Mouse (Mus musculus) myocyte (in vitro differentiated cells): ENCODE results near the gene Pdzrn4. TPM values are rescaled to one million over a fixed set of nuclear protein-coding genes. Genes with fewer than 3 reads are reported as not detected.

Source experiments
- H3K27me3 ChIP-seq: one replicate; pipeline ENCODE4 v1.6.1; 2011; ENCODE audit not compliant: control insufficient read depth, insufficient read depth, insufficient read length
- H3K36me3 ChIP-seq: one replicate; pipeline ENCODE4 v1.6.1; 2011; ENCODE audit not compliant: control insufficient read depth, insufficient read depth
- H3K4me2 ChIP-seq: one replicate; pipeline ENCODE4 v1.6.1; 2011; ENCODE audit warnings: low read depth, control low read depth
- H3K4me3 ChIP-seq: one replicate; pipeline ENCODE4 v1.5.1; 2011; ENCODE audit warnings: mild to moderate bottlenecking, control low read depth, moderate library complexity
- H3K79me2 ChIP-seq: one replicate; pipeline ENCODE4 v1.6.1; 2011; ENCODE audit not compliant: control insufficient read depth, insufficient read depth
- H3ac ChIP-seq: one replicate; pipeline ENCODE4 v1.6.1; 2011; ENCODE audit not compliant: control insufficient read depth, insufficient read length
- CEBPB ChIP-seq: IDR thresholded peaks from 2 replicates; pipeline ENCODE4 v1.6.1; 2011; ENCODE audit warnings: mild to moderate bottlenecking, moderate library complexity; ENCODE audit not compliant: poor library complexity, insufficient read depth, severe bottlenecking
- E2F4 ChIP-seq: IDR thresholded peaks from one replicate; pipeline ENCODE4 v1.6.1; 2011; ENCODE audit warnings: mild to moderate bottlenecking, control low read depth, moderate library complexity; ENCODE audit not compliant: insufficient read depth
- MAX ChIP-seq: IDR thresholded peaks from one replicate; pipeline ENCODE4 v1.6.1; 2011; ENCODE audit warnings: low read depth, mild to moderate bottlenecking, control low read depth
- MYOD1 ChIP-seq, 3 experiments: IDR thresholded peaks; one replicate each; pipeline ENCODE4 v1.6.1; 2011; ENCODE audit warnings: control low read depth in 2 of 3, low read depth in 2 of 3, mild to moderate bottlenecking in 2 of 3, moderate library complexity in 1 of 3; ENCODE audit not compliant: insufficient read length in 2 of 3, control insufficient read depth in 1 of 3
- MYOG ChIP-seq, 3 experiments: IDR thresholded peaks; one replicate each; pipeline ENCODE4 v1.6.1; 2011; ENCODE audit warnings: control low read depth in 2 of 3, low read depth in 2 of 3, mild to moderate bottlenecking in 2 of 3; ENCODE audit not compliant: insufficient read length in 2 of 3, control insufficient read depth in 1 of 3, insufficient read depth in 1 of 3
- POLR2A ChIP-seq: IDR thresholded peaks from one replicate; pipeline ENCODE4 v1.6.1; 2011; ENCODE audit warnings: low read depth, mild to moderate bottlenecking, control low read depth, moderate library complexity; ENCODE audit not compliant: insufficient read length
- POLR2AphosphoS2 ChIP-seq: IDR thresholded peaks from one replicate; pipeline ENCODE4 v1.6.1; 2011; ENCODE audit warnings: low read depth, control low read depth; ENCODE audit not compliant: insufficient read length
- REST ChIP-seq: IDR thresholded peaks from one replicate; pipeline ENCODE4 v1.6.1; 2011; ENCODE audit warnings: mild to moderate bottlenecking, control low read depth, moderate library complexity; ENCODE audit not compliant: insufficient read depth, insufficient read length
- SRF ChIP-seq: IDR thresholded peaks from one replicate; pipeline ENCODE4 v1.6.1; 2011; ENCODE audit warnings: low read depth; ENCODE audit not compliant: control insufficient read depth, insufficient read length
- TCF12 ChIP-seq: IDR thresholded peaks from one replicate; pipeline ENCODE4 v1.6.1; 2011; ENCODE audit warnings: mild to moderate bottlenecking, control low read depth; ENCODE audit not compliant: poor library complexity, insufficient read depth, severe bottlenecking
- TCF3 ChIP-seq: IDR thresholded peaks from one replicate; pipeline ENCODE4 v1.6.1; 2011; ENCODE audit warnings: low read depth, control low read depth; ENCODE audit not compliant: insufficient read length
- USF1 ChIP-seq: IDR thresholded peaks from one replicate; pipeline ENCODE4 v1.6.1; 2011; ENCODE audit warnings: low read depth, mild to moderate bottlenecking, control low read depth, moderate library complexity
- polyA plus RNA-seq: library from polyadenylated mRNA; unstranded; fragments of >200 nt; fragmentation: generic; extraction: Trizol; gene quantifications from one replicate; pipeline ENCODE4 v1.2.1, GENCODE M21; 2012; ENCODE audit warnings: missing spikeins

The Pdzrn4 gene
- polyA plus RNA-seq, 1 experiment: 0.07 TPM

GRCm38 (mm10) chr15:92676096-92676495, 279.4 kb downstream of the Pdzrn4 start:
- no peak overlapping the region for H3ac ChIP-seq
- no peak overlapping the region for H3K4me2 ChIP-seq
- no peak overlapping the region for H3K4me3 ChIP-seq
- TF ChIP-seq SRF (no peak), POLR2A (no peak), MYOD1 (IDR thresholded peaks at IDR 0.05; ENCODE audit: control insufficient read depth in 1 of 3, insufficient read length in 2 of 3, low read depth in 2 of 3) (no peak), USF1 (no peak), MAX (no peak), E2F4 (no peak), CEBPB (no peak), REST (no peak), TCF12 (no peak), MYOG (IDR thresholded peaks at IDR 0.05; ENCODE audit: control insufficient read depth in 1 of 3, insufficient read depth in 1 of 3, insufficient read length in 2 of 3, low read depth in 2 of 3) (no peak), TCF3 (no peak), POLR2AphosphoS2 (no peak)
- no peaks in the 10 kb centered on the region for H3K36me3 ChIP-seq
- no peaks in the 10 kb centered on the region for H3K79me2 ChIP-seq
- no peaks in the 10 kb centered on the region for H3K27me3 ChIP-seq

- Histone ChIP-seq H3K4me3 (no peak overlapping the region), H3K36me3 (no peaks in the 10 kb centered on the region), H3K79me2 (no peaks in the 10 kb centered on the region), H3ac (no peak overlapping the region), H3K27me3 (no peaks in the 10 kb centered on the region), H3K4me2 (no peak overlapping the region)
- TF ChIP-seq POLR2A (no peak), MYOG (IDR thresholded peaks at IDR 0.05; ENCODE audit: control insufficient read depth in 1 of 3, insufficient read depth in 1 of 3, insufficient read length in 2 of 3, low read depth in 2 of 3) (no peak), REST (no peak), CEBPB (no peak), POLR2AphosphoS2 (no peak)
These were observed 281.7 kb downstream of the Pdzrn4 start for GRCm38 (mm10) chr15:92678377-92678776.

- TF ChIP-seq TCF3: no peak
- TF ChIP-seq MYOG (IDR thresholded peaks at IDR 0.05; ENCODE audit: control insufficient read depth in 1 of 3, insufficient read depth in 1 of 3, insufficient read length in 2 of 3, low read depth in 2 of 3): no peak
- no peak for TF ChIP-seq SRF
- no peak for TF ChIP-seq POLR2A
- no peak for TF ChIP-seq CEBPB
- TF ChIP-seq E2F4: no peak
- no peak for TF ChIP-seq POLR2AphosphoS2
- TF ChIP-seq MYOD1 (IDR thresholded peaks at IDR 0.05; ENCODE audit: control insufficient read depth in 1 of 3, insufficient read length in 2 of 3, low read depth in 2 of 3): no peak
- TF ChIP-seq TCF12: no peak
- TF ChIP-seq REST: no peak
- TF ChIP-seq MAX: no peak
- TF ChIP-seq USF1: no peak
- no peaks in the 10 kb centered on the region for H3K36me3 ChIP-seq
- H3K27me3 ChIP-seq: no peaks in the 10 kb centered on the region
- H3ac ChIP-seq: no peak overlapping the region
- H3K79me2 ChIP-seq: no peaks in the 10 kb centered on the region
- no peak overlapping the region for H3K4me3 ChIP-seq
- H3K4me2 ChIP-seq: no peak overlapping the region
These were observed 282.9 kb downstream of the Pdzrn4 start for GRCm38 (mm10) chr15:92679541-92679940.

- H3K36me3 ChIP-seq: no peaks in the 10 kb centered on the region
- H3ac ChIP-seq: no peak overlapping the region
- no peaks in the 10 kb centered on the region for H3K79me2 ChIP-seq
- H3K27me3 ChIP-seq: no peaks in the 10 kb centered on the region
- no peak overlapping the region for H3K4me3 ChIP-seq
- TF ChIP-seq TCF12 (no peak), POLR2AphosphoS2 (no peak), SRF (no peak), CEBPB (no peak), USF1 (no peak), POLR2A (no peak), TCF3 (no peak), REST (no peak), MAX (no peak), E2F4 (no peak), MYOG (IDR thresholded peaks at IDR 0.05; ENCODE audit: control insufficient read depth in 1 of 3, insufficient read depth in 1 of 3, insufficient read length in 2 of 3, low read depth in 2 of 3) (peak in 1 of 3 experiments; percentile 28), MYOD1 (IDR thresholded peaks at IDR 0.05; ENCODE audit: control insufficient read depth in 1 of 3, insufficient read length in 2 of 3, low read depth in 2 of 3) (peak; percentile 3 to 78 (median 62))
- H3K4me2 ChIP-seq: peak overlapping the region; percentile 25
These were observed 299.7 kb downstream of the Pdzrn4 start for GRCm38 (mm10) chr15:92696276-92696956.

GRCm38 (mm10) chr15:92704146-92704545, 307.5 kb downstream of the Pdzrn4 start:
- Histone ChIP-seq H3K36me3 (no peaks in the 10 kb centered on the region), H3K4me3 (no peak overlapping the region), H3ac (no peak overlapping the region), H3K27me3 (no peaks in the 10 kb centered on the region), H3K79me2 (no peaks in the 10 kb centered on the region), H3K4me2 (no peak overlapping the region)
- no peak for TF ChIP-seq MYOD1 (IDR thresholded peaks at IDR 0.05; ENCODE audit: control insufficient read depth in 1 of 3, insufficient read length in 2 of 3, low read depth in 2 of 3)
- no peak for TF ChIP-seq POLR2AphosphoS2
- no peak for TF ChIP-seq MAX
- no peak for TF ChIP-seq POLR2A
- TF ChIP-seq TCF12: no peak
- TF ChIP-seq REST: no peak
- TF ChIP-seq CEBPB: no peak
- no peak for TF ChIP-seq SRF
- TF ChIP-seq TCF3: no peak
- no peak for TF ChIP-seq USF1
- no peak for TF ChIP-seq MYOG (IDR thresholded peaks at IDR 0.05; ENCODE audit: control insufficient read depth in 1 of 3, insufficient read depth in 1 of 3, insufficient read length in 2 of 3, low read depth in 2 of 3)
- TF ChIP-seq E2F4: no peak
